Mouse (Mus musculus) midbrain, postnatal 0 days (tissue): Measurements from ENCODE around the gene St6galnac4. TPM values are rescaled to one million over a fixed set of nuclear protein-coding genes. Genes with fewer than 3 reads are reported as not detected.

Source experiments
- ATAC-seq: fragments of 200-750 bp; cut with Nextera tagmentation; 2 replicates; pipeline ENCODE4 v1.8.0; 2017; ENCODE audit warnings: moderate number of reproducible peaks, mild to moderate bottlenecking, moderate TSS enrichment, moderate library complexity; ENCODE audit not compliant: low FRiP score
- DNase-seq: peaks from one replicate; pipeline ENCODE4 v3.0.0-alpha.2; 2015; ENCODE audit warnings: low spot score
- H3K27ac ChIP-seq: fragments of 300-500 bp; sonication (generic); 2 replicates; pipeline ENCODE4 v1.5.1; 2014; ENCODE audit warnings: low read depth, mild to moderate bottlenecking, low read length, mixed read lengths
- H3K27me3 ChIP-seq: fragments of 300-500 bp; sonication (generic); 2 replicates; pipeline ENCODE4 v1.6.1; 2014; ENCODE audit warnings: low read length, control low read depth, mixed read lengths; ENCODE audit not compliant: insufficient read depth
- H3K36me3 ChIP-seq: fragments of 300-500 bp; sonication (generic); 2 replicates; pipeline ENCODE4 v1.6.1; 2014; ENCODE audit warnings: low read length, control low read depth, mixed read lengths; ENCODE audit not compliant: insufficient read depth
- H3K4me1 ChIP-seq: fragments of 300-500 bp; sonication (generic); 2 replicates; pipeline ENCODE4 v1.6.1; 2014; ENCODE audit warnings: mild to moderate bottlenecking, control low read depth, antibody characterized with exemption, low read length, mixed read lengths; ENCODE audit not compliant: insufficient read depth
- H3K4me2 ChIP-seq: fragments of 300-500 bp; sonication (generic); 2 replicates; pipeline ENCODE4 v1.6.1; 2014; ENCODE audit warnings: low read depth, mild to moderate bottlenecking, low read length, mixed read lengths; ENCODE audit not compliant: poor library complexity, severe bottlenecking
- H3K4me3 ChIP-seq: fragments of 300-500 bp; sonication (generic); 2 replicates; pipeline ENCODE4 v1.5.1; 2014; ENCODE audit warnings: low read depth, mild to moderate bottlenecking, low read length, moderate library complexity
- H3K9ac ChIP-seq: fragments of 300-500 bp; sonication (generic); replicated peaks from 2 replicates; pipeline ENCODE4 v1.6.1; 2014; ENCODE audit warnings: mild to moderate bottlenecking, low read length, moderate library complexity, mixed read lengths; ENCODE audit not compliant: poor library complexity, severe bottlenecking
- H3K9me3 ChIP-seq: fragments of 300-500 bp; sonication (generic); 2 replicates; pipeline ENCODE4 v1.6.1; 2016; ENCODE audit warnings: low read length, control low read depth
- CTCF ChIP-seq: IDR thresholded peaks from 2 replicates; pipeline ENCODE4 v1.5.1; 2016; ENCODE audit warnings: antibody characterized with exemption, mild to moderate bottlenecking
- WGBS: fragments of 180-500 bp; shearing (Covaris S2); extraction: QIAGEN DNeasy Blood & Tissue Kit; methylation state at CpG from one replicate; pipeline ENCODE4 v1.1.7; 2014; 5-methylcytosine and 5-hydroxymethylcytosine counted together
- polyA plus RNA-seq: library from polyadenylated mRNA; unstranded; fragments of >200 nt; fragmentation: Nextera tagmentation; extraction: Ambion mirVana; gene quantifications from 2 replicates; pipeline ENCODE4 v1.2.1, GENCODE M21; 2015
- total RNA-seq: library from RNA; depleted of rRNA; stranded (reverse); fragments of >200 nt; gene quantifications from 2 replicates; pipeline ENCODE4 v1.2.3, GENCODE M21; 2014

St6galnac4 gene
- total and polyA plus RNA-seq, 2 experiments from 2014 or later = 38.0 to 50.9 TPM

DNA sequence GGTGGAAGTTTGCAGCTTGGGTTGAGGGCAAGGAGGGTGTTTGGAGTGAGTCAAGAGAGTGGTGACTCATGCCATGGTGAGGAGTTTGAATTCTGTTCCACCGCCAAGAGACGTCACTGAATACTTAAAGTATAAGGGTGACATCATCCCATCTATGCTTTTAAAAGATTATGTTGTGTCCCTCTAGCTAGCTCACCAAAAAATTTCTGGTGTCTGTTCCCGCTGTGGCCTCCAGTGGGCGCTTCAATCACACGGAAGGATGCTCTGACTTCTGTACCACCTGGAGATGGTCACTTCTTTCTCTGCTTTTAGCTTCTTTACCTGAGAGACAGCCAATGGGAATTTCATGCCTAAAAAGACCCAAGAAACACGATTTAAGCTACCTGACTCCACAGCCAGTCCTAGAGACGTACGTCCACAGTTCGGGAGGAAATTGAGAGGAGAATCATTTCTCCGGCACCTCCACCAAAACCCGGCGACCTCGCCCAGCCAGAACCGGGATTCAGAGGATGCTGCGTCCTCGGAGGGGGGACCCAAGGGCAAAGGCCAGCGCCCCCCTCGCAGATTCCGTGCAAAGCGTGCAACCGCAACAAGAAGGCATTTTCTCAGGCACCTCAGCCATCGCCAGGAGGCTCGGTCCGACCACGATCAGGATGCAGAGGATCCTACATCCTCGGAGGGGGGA is 11.9 kb upstream of the St6galnac4 start:
- peak overlapping the region; percentile 58 for H3K9ac ChIP-seq
- 0 out of 2 replicates have a peak, but pooled peaks cover 3% of the 10 kb centered on the region for H3K36me3 ChIP-seq
- under 1% methylated on average over 26 of the region's 26 CpGs for WGBS
- H3K4me2 ChIP-seq = peak overlapping the region; percentile 85
- TF ChIP-seq CTCF = peak; percentile 85
- ATAC-seq (peak; percentile 43), DNase-seq (peak; percentile 76)
- H3K4me1 ChIP-seq = peaks cover 8% of the 10 kb centered on the region; the same call in 1 of the 2 replicates
- H3K4me3 ChIP-seq = peak overlapping the region; percentile 49
- H3K27ac ChIP-seq = peak overlapping the region; percentile 77
- H3K27me3 ChIP-seq = 0 out of 2 replicates have a peak, but pooled peaks cover 3% of the 10 kb centered on the region
- no peaks in the 10 kb centered on the region for H3K9me3 ChIP-seq

DNA sequence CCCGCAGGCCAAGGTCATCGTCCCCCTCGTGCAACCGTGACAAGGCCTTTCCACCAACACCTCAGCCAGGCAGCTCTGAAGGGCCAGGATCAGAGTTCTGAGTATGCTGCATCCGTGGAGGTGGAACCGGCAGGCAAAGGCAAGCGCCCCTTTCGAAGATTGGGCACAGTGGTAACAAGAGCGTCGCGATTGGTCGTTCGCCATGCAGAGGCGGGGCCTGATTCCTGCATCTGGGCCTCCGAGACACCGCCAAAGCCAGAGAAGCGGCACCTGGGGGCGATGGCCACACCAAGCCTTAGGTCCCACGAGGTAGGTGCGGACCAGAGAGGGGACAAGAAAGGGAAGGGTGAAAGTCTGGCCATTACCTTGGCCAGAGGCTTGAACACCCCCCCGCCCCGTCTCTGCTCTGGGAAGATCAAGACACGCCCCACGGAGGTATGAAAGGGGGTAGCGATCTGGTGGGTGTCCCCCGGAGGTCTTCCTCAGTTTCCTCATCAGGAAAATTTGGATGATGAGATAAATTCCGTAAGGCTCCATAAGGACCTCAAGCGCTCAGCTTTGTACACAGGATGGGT is 11.2 kb upstream of the St6galnac4 start, which contains the start of gene 9430097D07Rik:
Gene 9430097D07Rik, minus strand, starts transcription at position 99 of the 575 bp plus-strand sequence.
- peak within 1 kb of the TSS; percentile 49 for H3K4me3 ChIP-seq
- ATAC-seq (peak; percentile 74), DNase-seq (peak; percentile 87)
- H3K9me3 ChIP-seq = no peaks in the 10 kb centered on the region
- H3K36me3 ChIP-seq = 0 out of 2 replicates have a peak, but pooled peaks cover 3% of the 10 kb centered on the region
- WGBS = 7% methylated on average over 28 of the region's 28 CpGs
- 0 out of 2 replicates have a peak, but pooled peaks cover 3% of the 10 kb centered on the region for H3K27me3 ChIP-seq
- H3K4me1 ChIP-seq = peaks cover 8% of the 10 kb centered on the region; the same call in 1 of the 2 replicates
- peak within 1 kb of the TSS; percentile 85 for H3K4me2 ChIP-seq
- H3K27ac ChIP-seq = peak within 1 kb of the TSS; percentile 77
- TF ChIP-seq CTCF = no peak
- H3K9ac ChIP-seq = peak within 1 kb of the TSS; percentile 58

DNA sequence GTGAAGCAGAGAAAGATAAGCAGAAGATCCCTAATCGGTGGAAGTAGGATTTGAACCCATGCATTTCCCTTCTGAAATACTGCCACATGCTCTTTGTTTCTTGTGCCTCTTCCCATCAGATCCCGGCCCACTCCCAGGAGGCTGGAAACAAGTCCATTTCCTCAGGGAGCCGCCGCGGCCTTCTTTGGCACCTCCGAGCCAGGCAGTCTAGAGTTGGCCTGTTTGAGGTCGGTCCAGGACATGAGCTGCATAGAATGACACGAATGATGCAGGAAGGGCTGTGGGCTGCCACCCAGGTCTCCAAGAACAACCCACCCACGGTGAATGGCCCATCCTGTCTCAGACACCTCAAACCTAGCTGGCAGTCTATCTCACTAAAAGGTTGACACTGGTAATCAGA is 10.4 kb upstream of the St6galnac4 start:
- Histone ChIP-seq H3K36me3 (0 out of 2 replicates have a peak, but pooled peaks cover 3% of the 10 kb centered on the region), H3K9ac (no peak overlapping the region), H3K27ac (no peak overlapping the region), H3K4me1 (peaks cover 6% of the 10 kb centered on the region; the same call in 1 of the 2 replicates), H3K4me2 (peak overlapping the region; percentile 85), H3K9me3 (no peaks in the 10 kb centered on the region), H3K27me3 (0 out of 2 replicates have a peak, but pooled peaks cover 3% of the 10 kb centered on the region), H3K4me3 (no peak overlapping the region; the same call in 1 of the 2 replicates)
- DNase-seq (no peak), ATAC-seq (no peak)
- 87% methylated on average over 9 of the region's 9 CpGs for WGBS
- TF ChIP-seq CTCF = no peak

DNA sequence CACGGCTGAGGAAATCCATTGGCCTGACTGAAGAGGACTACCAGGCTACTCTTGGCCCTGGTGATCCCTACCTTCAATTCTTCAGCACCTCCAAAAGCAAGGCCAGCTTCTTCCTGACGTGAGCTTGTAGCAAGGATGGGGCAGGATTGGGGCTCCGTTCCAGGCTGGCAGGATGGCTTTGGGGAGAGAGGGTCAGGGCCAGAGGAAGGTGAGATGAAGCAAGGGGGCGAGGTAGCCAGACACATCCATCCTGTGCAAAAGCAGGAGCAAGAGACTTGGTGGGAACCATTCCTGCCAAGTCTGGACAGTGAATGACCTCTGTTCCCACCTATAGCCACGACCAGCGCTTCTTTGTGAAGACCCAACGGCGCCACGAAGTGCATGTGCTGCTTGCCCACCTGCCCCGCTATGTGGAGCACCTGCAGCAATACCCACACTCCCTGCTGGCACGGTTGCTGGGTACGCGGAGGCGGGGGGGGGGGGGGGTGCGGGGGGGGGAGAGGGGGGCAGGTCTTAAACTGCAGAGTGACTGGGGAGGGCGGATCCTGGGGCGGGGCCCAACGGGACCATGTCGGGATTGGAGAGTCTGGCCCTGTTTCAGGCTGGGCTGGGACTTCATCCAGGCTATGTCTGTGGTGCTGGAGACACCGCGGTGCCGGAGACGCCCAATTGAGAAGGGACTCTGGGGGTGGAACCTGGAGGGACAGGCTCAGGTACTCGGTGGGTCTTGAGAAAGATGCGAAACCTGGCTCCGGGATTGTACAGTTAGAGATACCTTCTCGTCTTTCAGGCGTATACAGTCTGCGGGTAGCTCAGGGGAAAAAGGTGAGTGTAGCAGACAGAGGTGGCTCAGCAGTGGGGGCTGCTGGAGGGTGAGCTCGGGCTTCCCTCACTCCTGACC is 8.5 kb upstream of the St6galnac4 start:
- H3K9me3 ChIP-seq = no peaks in the 10 kb centered on the region
- WGBS = 43% methylated on average over 25 of the region's 30 CpGs
- no peak overlapping the region for H3K27ac ChIP-seq
- H3K36me3 ChIP-seq = no peaks in the 10 kb centered on the region
- DNase-seq (no peak), ATAC-seq (no peak)
- H3K4me3 ChIP-seq = no peak overlapping the region
- H3K4me1 ChIP-seq = no peaks in the 10 kb centered on the region
- H3K9ac ChIP-seq = no peak overlapping the region
- TF ChIP-seq CTCF = no peak
- 0 out of 2 replicates have a peak, but pooled peaks cover 3% of the 10 kb centered on the region for H3K27me3 ChIP-seq
- H3K4me2 ChIP-seq = no peak overlapping the region

DNA sequence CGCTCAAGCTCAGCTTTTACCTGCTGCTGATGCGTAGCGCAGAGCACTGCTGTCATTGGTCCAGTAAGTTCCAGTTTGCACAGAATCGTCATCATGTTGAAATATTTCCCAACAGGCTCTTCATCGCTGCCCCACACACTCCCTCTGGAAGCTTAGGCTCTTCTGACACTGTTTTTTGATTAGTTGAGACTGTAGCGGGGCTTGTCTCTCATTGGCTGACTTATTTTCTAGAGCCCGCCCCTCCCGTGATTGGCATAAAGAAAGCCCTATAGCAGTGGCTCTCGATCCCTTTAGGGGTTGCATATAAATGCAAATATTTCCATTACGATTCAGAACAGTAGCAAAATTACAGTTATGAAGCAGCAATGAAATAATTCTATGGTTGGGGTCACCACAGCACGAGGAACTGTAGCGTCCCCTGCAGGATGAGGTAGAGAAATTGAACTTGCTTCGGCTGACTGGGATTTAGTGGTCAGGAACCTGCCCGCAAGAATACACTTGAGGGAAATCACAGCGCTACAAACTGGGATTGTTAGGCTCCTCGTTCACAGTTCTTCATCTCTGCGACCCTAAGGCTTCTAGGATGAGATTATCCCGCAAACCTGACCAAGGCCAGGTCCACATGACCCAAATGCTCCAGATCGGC is 5.3 kb upstream of the St6galnac4 start:
- Histone ChIP-seq H3K9me3 (no peaks in the 10 kb centered on the region), H3K27ac (0 out of 2 replicates have a peak overlapping the region, but pooled peaks have one; percentile 6), H3K4me2 (peak overlapping the region; percentile 38), H3K9ac (no peak overlapping the region), H3K27me3 (0 out of 2 replicates have a peak, but pooled peaks cover 3% of the 10 kb centered on the region), H3K4me3 (peak overlapping the region; percentile 22; the same call in 1 of the 2 replicates), H3K4me1 (peaks cover 4% of the 10 kb centered on the region; the same call in 1 of the 2 replicates), H3K36me3 (no peaks in the 10 kb centered on the region)
- TF ChIP-seq CTCF = peak; percentile 58
- peak; percentile 68 for ATAC-seq
- WGBS = 31% methylated on average over 19 of the region's 19 CpGs
- DNase-seq = peak; percentile 72
